Mouse (Mus musculus) gastrocnemius, postnatal 14 days (tissue): ENCODE measurements around the gene Ccdc33. TPM values are rescaled to one million over a fixed set of nuclear protein-coding genes. Genes with fewer than 3 reads are reported as not detected.

Experiments
- DNase-seq: peaks from one replicate; pipeline ENCODE4 v3.0.0; 2021; ENCODE audit warnings: mixed read lengths
- intact Hi-C: fragments of 180-260 bp; cut with DNase I; formaldehyde crosslinking; loops from one replicate; pipeline ENCODE4 v1.15.1; 2025; ENCODE audit warnings: low total_unique reads
- long read RNA-seq, 2 experiments: library from polyadenylated mRNA; stranded (forward); transcript quantifications; one replicate each; pipeline ENCODE4 v2.0.0; 2021
- total RNA-seq, 2 experiments: library from RNA; stranded (reverse); gene quantifications; 2 replicates each; pipeline ENCODE4 v1.2.3; 2021

Gene Ccdc33
- total RNA-seq = not detected
- long read RNA-seq, experiment 1 = 0 reads
- long read RNA-seq, experiment 2 = 0 reads

DNA sequence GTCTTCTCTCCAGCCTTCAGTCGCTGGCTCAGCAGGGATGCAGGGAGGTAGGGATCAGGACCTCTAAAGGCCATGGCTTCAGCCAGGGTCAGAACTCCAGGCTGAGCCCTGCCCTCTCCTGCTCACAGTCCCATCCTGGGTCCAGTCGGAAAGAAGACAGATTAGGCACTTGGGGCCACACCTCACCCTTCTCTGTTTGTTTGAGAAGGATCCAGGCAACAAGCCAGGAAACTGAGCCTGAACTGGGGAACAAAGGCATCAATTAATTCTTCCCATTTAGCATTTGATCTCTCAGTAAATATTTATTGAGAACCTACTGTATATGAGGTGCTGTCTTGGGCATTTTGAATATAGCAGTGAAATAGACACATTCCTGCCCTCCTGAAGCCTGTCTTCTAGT is at the start of gene Ccdc33:
Ccdc33 (minus strand) TSS at position 153 of the 400 bp plus-strand sequence.
- intact Hi-C loops = no loop called here
- DNase-seq = no peak

DNA sequence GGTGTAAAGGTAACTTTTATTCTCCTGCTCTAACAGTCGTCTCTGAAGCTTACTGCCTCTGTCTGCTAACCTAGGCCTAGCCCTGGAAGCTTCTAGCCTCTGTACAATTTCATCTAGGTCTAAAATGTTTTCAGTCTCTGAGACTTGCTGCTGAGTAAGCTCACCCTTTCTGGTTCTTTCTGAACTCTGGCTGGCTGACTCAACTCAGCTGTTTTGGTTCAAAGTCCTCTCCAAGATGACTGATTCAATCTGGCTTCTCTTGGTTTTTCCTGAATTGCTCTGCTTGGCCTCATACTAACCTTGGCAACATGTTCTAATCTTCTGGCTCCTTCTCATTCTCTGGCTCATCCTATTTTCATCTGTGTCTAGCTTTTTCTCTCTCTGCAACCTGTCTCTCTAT is 47.2 kb upstream of the Ccdc33 start:
- no peak for DNase-seq
- intact Hi-C loops = no loop called here

DNA sequence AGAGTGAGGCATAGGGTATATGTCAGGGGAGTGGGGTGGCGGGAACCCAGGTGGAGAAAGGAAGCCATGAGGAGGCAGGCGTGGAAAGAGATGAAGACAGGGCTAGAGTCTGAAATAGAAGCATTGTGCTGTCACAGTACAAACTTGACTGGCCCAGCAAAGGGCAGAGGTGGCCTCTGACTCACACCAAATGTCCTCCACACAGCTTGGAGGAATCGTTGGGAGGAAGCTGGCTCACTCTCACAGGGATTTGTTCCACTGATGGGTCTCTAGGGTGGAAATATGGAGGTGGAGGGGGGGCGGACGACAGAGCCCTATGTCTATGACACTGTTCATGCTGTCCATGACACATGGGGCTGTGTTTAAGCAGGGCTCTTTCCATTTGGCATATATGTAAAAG is 44.5 kb upstream of the Ccdc33 start:
- no peak for DNase-seq
- intact Hi-C loops = no loop called here

DNA sequence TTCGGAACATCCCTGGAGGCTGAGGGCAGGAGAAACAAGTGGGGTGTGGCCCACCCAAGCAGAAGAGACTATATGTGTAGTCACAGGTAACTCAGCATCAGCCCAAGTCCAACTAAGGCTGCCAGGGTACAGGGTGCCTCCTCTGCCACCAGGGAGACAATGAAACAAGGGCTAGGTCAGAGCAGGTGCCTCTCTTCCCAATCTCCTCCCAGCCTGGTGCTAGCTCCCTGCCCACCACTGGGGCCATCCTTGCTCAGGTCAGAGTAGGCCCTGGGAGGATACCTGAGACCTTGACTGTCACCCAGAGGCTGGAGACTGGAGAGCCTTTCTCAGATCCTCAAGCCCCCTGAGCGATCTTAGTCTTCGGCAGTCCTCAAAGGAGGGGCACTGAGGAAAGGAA is 43.5 kb upstream of the Ccdc33 start:
- no peak for DNase-seq
- intact Hi-C loops = no loop called here

DNA sequence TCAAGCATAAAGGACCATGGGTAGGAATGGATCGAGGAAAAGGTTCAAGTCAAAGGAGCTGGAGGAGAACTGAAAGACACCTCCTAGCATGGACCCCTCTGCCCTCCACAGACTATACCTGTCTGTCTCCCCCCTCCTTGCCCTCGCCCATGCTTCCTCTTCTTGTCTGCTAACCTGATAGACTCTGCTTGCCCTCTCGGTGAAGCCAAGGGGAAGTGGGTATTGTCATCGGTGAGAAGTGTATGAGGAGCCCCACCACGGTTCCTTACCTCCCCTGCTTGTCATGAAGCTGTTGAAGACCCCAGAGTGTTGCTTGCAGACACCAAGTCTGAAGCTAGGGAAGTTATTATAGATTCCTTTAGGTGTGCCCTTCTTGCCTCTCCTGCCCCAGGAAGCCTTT is 41.7 kb upstream of the Ccdc33 start:
- intact Hi-C loops = no loop called here
- DNase-seq = no peak

DNA sequence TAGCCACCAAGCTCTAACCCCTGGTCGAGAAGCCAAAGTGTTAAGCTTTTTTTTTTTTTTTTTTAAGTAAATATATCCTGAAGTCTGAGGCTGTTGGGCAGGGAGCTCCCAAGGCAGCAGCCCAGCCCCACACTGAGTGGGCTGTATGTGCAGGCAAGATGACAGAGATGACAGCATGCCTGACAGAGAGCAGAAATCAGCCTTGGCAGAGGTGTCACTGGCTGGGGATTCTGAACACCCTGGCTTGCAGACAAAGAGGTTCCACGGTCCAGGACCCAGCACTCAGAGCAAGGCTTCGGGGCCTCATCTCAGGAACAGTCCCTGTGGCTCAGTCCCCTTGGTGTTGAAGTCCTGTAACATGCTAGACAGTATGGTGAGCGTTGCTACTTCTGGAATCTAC is 41.2 kb upstream of the Ccdc33 start:
- peak; percentile 43 for DNase-seq
- intact Hi-C loops = no loop called here

GRCm38 (mm10) chr9:58158541-58159311 is 40.1 kb upstream of the Ccdc33 start:
- intact Hi-C loops = no loop called here

GRCm38 (mm10) chr9:58157838-58158237 is 39.2 kb upstream of the Ccdc33 start:
- no peak for DNase-seq
- intact Hi-C loops = no loop called here

More at GRCm38 (mm10) chr9:58158541-58159311, 40.1 kb upstream of the Ccdc33 start:
- peak; percentile 72 for DNase-seq

DNA sequence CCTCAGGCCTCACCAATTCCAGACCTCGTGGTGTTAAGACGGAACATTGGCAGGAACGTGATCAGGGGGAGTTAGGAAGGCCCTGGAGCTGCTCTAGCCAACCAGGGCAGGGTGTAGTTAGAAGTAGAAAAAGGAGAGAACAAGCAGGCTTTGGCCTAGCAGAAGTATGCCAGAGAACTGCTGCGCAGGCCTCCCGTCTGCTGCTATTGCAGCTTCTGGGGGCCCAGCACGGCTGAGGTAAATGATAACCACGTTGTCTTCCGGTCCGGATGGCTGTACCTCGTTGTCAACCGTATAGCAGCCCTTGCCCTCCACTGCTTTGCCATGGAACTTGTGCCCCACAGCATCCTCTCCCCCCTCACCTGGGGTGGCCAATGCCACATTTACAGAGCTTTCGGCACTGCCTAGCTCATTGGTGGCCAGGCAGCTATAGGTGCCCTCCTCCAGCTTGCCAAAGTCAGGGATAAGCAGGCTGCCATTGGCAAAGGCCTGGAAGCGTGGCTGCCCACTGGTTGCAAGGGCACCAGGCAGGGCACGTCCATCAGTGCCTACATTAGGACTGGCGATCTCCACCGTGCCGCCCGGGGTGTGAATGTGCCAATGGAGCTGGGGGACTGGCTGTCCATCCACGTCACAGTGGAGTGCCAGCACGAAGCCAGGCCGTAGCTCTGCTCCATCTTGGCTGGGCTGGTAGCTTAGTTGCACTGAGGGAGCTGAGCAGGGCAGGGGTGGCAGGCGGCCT is 38.4 kb upstream of the Ccdc33 start:
- intact Hi-C loops = no loop called here
- no peak for DNase-seq

DNA sequence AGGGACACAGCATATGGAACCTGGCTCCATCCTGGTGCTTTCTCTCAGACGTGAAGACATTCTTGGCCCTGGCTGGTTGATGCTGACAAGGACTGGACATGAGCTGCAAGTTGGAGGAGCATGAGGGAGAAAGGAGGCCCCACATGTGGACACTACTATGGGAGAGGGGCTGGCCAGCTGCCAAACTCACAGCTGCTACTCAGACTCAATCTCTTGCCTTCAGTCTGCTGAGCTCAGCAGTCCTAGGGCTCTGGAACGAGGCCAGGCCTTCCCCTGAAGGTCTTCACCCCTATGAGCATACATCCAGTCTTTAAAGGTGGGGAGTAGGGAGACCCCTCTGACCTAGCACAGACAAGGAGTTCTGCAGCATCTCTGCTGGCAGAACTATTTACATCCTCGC is 36.7 kb upstream of the Ccdc33 start:
- intact Hi-C loops = no loop called here
- peak; percentile 77 for DNase-seq

GRCm38 (mm10) chr9:58153095-58153494 is 34.5 kb upstream of the Ccdc33 start:
- DNase-seq = no peak
- intact Hi-C loops = no loop called here

GRCm38 (mm10) chr9:58150733-58151361 is 32.2 kb upstream of the Ccdc33 start:
- no peak for DNase-seq
- intact Hi-C loops = no loop called here

DNA sequence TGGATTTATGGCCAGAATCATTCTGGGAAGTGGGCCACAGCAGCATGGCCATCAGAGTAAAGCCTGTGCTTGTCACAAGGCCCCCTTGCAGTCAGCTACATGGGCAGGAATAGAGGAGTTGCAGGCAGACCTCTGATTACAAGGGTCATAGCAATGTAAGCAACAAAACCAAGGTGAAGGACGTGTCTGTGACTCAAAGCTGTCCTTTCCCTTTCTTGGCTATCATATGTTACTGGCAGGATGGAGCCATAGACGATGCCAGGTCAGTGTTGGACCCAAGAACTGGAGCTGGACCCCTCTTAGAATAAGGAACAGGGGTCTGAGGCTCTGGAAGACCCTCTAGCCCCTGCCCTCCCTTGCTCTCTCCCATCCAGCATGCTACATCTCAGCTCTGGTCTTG is 30.2 kb upstream of the Ccdc33 start:
- no peak for DNase-seq
- intact Hi-C loops = no loop called here

- no peak for DNase-seq
- intact Hi-C loops = no loop called here
These were observed 26.8 kb upstream of the Ccdc33 start for GRCm38 (mm10) chr9:58145417-58145816.

- no peak for DNase-seq
- intact Hi-C loops = no loop called here
These were observed 26.0 kb upstream of the Ccdc33 start for GRCm38 (mm10) chr9:58144664-58145063.

DNA sequence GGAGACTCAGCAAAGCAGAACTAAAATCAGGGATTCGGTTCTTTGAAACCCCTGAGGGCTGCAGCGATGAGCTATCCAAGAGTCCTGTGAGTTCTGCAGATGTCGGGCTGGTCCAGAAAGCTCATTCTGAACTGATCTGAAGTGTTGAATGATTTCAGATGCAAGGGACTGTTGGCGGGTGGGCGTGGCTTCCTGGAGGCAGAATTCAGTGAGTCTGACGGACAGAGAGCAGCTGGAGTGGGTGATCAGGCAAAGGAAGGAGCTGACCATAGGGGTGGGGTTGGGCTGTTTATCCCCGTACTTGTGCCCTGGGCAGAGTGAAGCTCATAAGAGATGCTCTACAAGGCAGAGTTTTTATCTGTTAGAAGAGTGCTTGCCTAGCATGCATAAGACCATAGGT is 24.8 kb upstream of the Ccdc33 start:
- DNase-seq = peak; percentile 49
- intact Hi-C loops = no loop called here

- DNase-seq = no peak
- intact Hi-C loops = no loop called here
These were observed 21.3 kb upstream of the Ccdc33 start for GRCm38 (mm10) chr9:58139947-58140346.

DNA sequence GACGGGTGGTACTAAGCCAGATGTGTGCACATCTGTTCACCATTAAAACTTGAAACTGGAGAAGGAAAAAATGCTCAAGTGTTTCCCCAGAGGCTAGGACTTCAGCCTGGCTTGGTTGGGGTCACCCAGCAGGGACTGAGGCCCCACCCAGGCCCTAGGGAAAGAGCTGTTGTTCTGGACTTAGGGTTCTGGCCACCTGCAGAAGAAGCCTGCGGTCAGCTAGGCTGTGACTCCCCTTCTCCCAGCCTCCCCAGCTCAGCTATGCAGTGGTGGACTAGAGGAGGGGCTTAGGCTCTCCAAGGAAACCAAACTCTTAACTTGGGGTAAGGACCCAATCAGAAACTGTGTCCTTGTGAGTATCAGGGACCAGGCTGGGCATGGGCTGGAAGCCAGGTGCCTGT is 17.3 kb upstream of the Ccdc33 start:
- intact Hi-C loops = no loop called here
- no peak for DNase-seq

GRCm38 (mm10) chr9:58134906-58135305 is 16.3 kb upstream of the Ccdc33 start:
- intact Hi-C loops = no loop called here
- no peak for DNase-seq
